Mouse (Mus musculus): ENCODE data around the gene Slc28a3. TPM values are rescaled to one million over a fixed set of nuclear protein-coding genes. Genes with fewer than 3 reads are reported as not detected.

The Slc28a3 gene
- polyA plus RNA-seq, 1 experiment from 2014 or later: not detected

- Histone ChIP-seq H3K4me1 (replicated peaks) (0 out of 2 replicates have a peak, but pooled peaks cover 4% of the 10 kb centered on the region), H3K4me3 (no peak overlapping the region), H3K36me3 (no peaks in the 10 kb centered on the region), H3K27ac (no peak overlapping the region), H3K27me3 (ENCODE audit: insufficient read depth, poor library complexity, severe bottlenecking) (no peaks in the 10 kb centered on the region), H3K9me3 (no peaks in the 10 kb centered on the region)
- WGBS: 70% methylated on average over 5 of the region's 5 CpGs
- DNase-seq (ENCODE audit: low spot score): no peak
Measured at GRCm38 (mm10) chr13:58555561-58555960, 55.1 kb downstream of the Slc28a3 start.

- no peak for DNase-seq (ENCODE audit: low spot score)
- 73% methylated on average over 4 of the region's 4 CpGs for WGBS
Measured at GRCm38 (mm10) chr13:58551924-58552323, 58.8 kb downstream of the Slc28a3 start.

GRCm38 (mm10) chr13:58547570-58547969, 63.1 kb downstream of the Slc28a3 start:
- Histone ChIP-seq H3K9me3 (no peaks in the 10 kb centered on the region), H3K4me1 (replicated peaks) (peaks cover 32% of the 10 kb centered on the region), H3K27ac (no peak overlapping the region), H3K36me3 (no peaks in the 10 kb centered on the region), H3K27me3 (ENCODE audit: insufficient read depth, poor library complexity, severe bottlenecking) (peaks cover 4% of the 10 kb centered on the region; the same call in 1 of the 2 replicates), H3K4me3 (no peak overlapping the region)
- 31% methylated on average over 7 of the region's 7 CpGs for WGBS
- peak; percentile 32 for DNase-seq (ENCODE audit: low spot score)

More at GRCm38 (mm10) chr13:58551924-58552323, 58.8 kb downstream of the Slc28a3 start:
- Histone ChIP-seq H3K4me1 (replicated peaks) (peaks cover 16% of the 10 kb centered on the region), H3K36me3 (no peaks in the 10 kb centered on the region), H3K27ac (no peak overlapping the region), H3K9me3 (no peaks in the 10 kb centered on the region), H3K27me3 (ENCODE audit: insufficient read depth, poor library complexity, severe bottlenecking) (no peaks in the 10 kb centered on the region), H3K4me3 (no peak overlapping the region)

GRCm38 (mm10) chr13:58543688-58544408, 66.8 kb downstream of the Slc28a3 start:
- Histone ChIP-seq H3K36me3 (no peaks in the 10 kb centered on the region), H3K4me1 (replicated peaks) (peaks cover 28% of the 10 kb centered on the region), H3K4me3 (no peak overlapping the region), H3K27ac (no peak overlapping the region), H3K9me3 (no peaks in the 10 kb centered on the region), H3K27me3 (ENCODE audit: insufficient read depth, poor library complexity, severe bottlenecking) (peaks cover 4% of the 10 kb centered on the region; the same call in 1 of the 2 replicates)
- peak; percentile 25 for DNase-seq (ENCODE audit: low spot score)
- 55% methylated on average over 12 of the region's 12 CpGs for WGBS

GRCm38 (mm10) chr13:58543066-58543465, 67.6 kb downstream of the Slc28a3 start:
- peak; percentile 86 for DNase-seq (ENCODE audit: low spot score)
- H3K4me1 ChIP-seq (replicated peaks): peaks cover 27% of the 10 kb centered on the region
- H3K9me3 ChIP-seq: no peaks in the 10 kb centered on the region
- H3K4me3 ChIP-seq: no peak overlapping the region
- H3K27me3 ChIP-seq (ENCODE audit: insufficient read depth, poor library complexity, severe bottlenecking): peaks cover 4% of the 10 kb centered on the region; the same call in 1 of the 2 replicates
- no peak overlapping the region for H3K27ac ChIP-seq
- no peaks in the 10 kb centered on the region for H3K36me3 ChIP-seq
- WGBS: 46% methylated on average over 7 of the region's 7 CpGs

- 87% methylated on average over 10 of the region's 10 CpGs for WGBS
- no peak for DNase-seq (ENCODE audit: low spot score)
- Histone ChIP-seq H3K27ac (no peak overlapping the region), H3K9me3 (no peaks in the 10 kb centered on the region), H3K36me3 (no peaks in the 10 kb centered on the region), H3K27me3 (ENCODE audit: insufficient read depth, poor library complexity, severe bottlenecking) (peaks cover 4% of the 10 kb centered on the region; the same call in 1 of the 2 replicates), H3K4me3 (no peak overlapping the region), H3K4me1 (replicated peaks) (peaks cover 22% of the 10 kb centered on the region)
Measured at GRCm38 (mm10) chr13:58542601-58543041, 68.1 kb downstream of the Slc28a3 start.

GRCm38 (mm10) chr13:58542167-58542566, 68.5 kb downstream of the Slc28a3 start:
- WGBS: 76% methylated on average over 8 of the region's 8 CpGs
- Histone ChIP-seq H3K36me3 (no peaks in the 10 kb centered on the region), H3K27me3 (ENCODE audit: insufficient read depth, poor library complexity, severe bottlenecking) (peaks cover 4% of the 10 kb centered on the region; the same call in 1 of the 2 replicates), H3K27ac (0 out of 2 replicates have a peak overlapping the region, but pooled peaks have one; percentile 16), H3K4me1 (replicated peaks) (peaks cover 18% of the 10 kb centered on the region), H3K9me3 (no peaks in the 10 kb centered on the region), H3K4me3 (no peak overlapping the region)
- no peak for DNase-seq (ENCODE audit: low spot score)

- 84% methylated on average over 4 of the region's 4 CpGs for WGBS
- H3K27me3 ChIP-seq (ENCODE audit: insufficient read depth, poor library complexity, severe bottlenecking): peaks cover 4% of the 10 kb centered on the region; the same call in 1 of the 2 replicates
- H3K4me3 ChIP-seq: no peak overlapping the region
Measured at GRCm38 (mm10) chr13:58541620-58542019, 69.1 kb downstream of the Slc28a3 start.

GRCm38 (mm10) chr13:58538966-58539365, 71.7 kb downstream of the Slc28a3 start:
- Histone ChIP-seq H3K36me3 (no peaks in the 10 kb centered on the region), H3K27me3 (ENCODE audit: insufficient read depth, poor library complexity, severe bottlenecking) (no peaks in the 10 kb centered on the region), H3K4me1 (replicated peaks) (peaks cover 10% of the 10 kb centered on the region), H3K4me3 (no peak overlapping the region), H3K27ac (no peak overlapping the region), H3K9me3 (no peaks in the 10 kb centered on the region)
- DNase-seq (ENCODE audit: low spot score): no peak
- WGBS: 78% methylated on average over 7 of the region's 7 CpGs

More at GRCm38 (mm10) chr13:58541620-58542019, 69.1 kb downstream of the Slc28a3 start:
- DNase-seq (ENCODE audit: low spot score): no peak
- no peaks in the 10 kb centered on the region for H3K9me3 ChIP-seq
- no peak overlapping the region for H3K27ac ChIP-seq
- no peaks in the 10 kb centered on the region for H3K36me3 ChIP-seq
- H3K4me1 ChIP-seq (replicated peaks): peaks cover 15% of the 10 kb centered on the region

GRCm38 (mm10) chr13:58538366-58538765, 72.3 kb downstream of the Slc28a3 start:
- Histone ChIP-seq H3K4me3 (no peak overlapping the region), H3K4me1 (replicated peaks) (peaks cover 4% of the 10 kb centered on the region), H3K27me3 (ENCODE audit: insufficient read depth, poor library complexity, severe bottlenecking) (no peaks in the 10 kb centered on the region), H3K36me3 (no peaks in the 10 kb centered on the region), H3K27ac (no peak overlapping the region), H3K9me3 (no peaks in the 10 kb centered on the region)
- no peak for DNase-seq (ENCODE audit: low spot score)
- WGBS: 68% methylated on average over 4 of the region's 4 CpGs

- H3K4me1 ChIP-seq (replicated peaks): no peaks in the 10 kb centered on the region
- H3K9me3 ChIP-seq: no peaks in the 10 kb centered on the region
- H3K36me3 ChIP-seq: no peaks in the 10 kb centered on the region
- WGBS: 78% methylated on average over 6 of the region's 6 CpGs
- no peaks in the 10 kb centered on the region for H3K27me3 ChIP-seq (ENCODE audit: insufficient read depth, poor library complexity, severe bottlenecking)
- H3K27ac ChIP-seq: no peak overlapping the region
- DNase-seq (ENCODE audit: low spot score): no peak
- no peak overlapping the region for H3K4me3 ChIP-seq
Measured at GRCm38 (mm10) chr13:58537916-58538233, 72.8 kb downstream of the Slc28a3 start.

GRCm38 (mm10) chr13:58537232-58537915, 73.3 kb downstream of the Slc28a3 start:
- 91% methylated on average over 6 of the region's 6 CpGs for WGBS
- Histone ChIP-seq H3K4me3 (no peak overlapping the region), H3K4me1 (replicated peaks) (no peaks in the 10 kb centered on the region), H3K27me3 (ENCODE audit: insufficient read depth, poor library complexity, severe bottlenecking) (no peaks in the 10 kb centered on the region), H3K36me3 (no peaks in the 10 kb centered on the region), H3K9me3 (no peaks in the 10 kb centered on the region), H3K27ac (no peak overlapping the region)
- no peak for DNase-seq (ENCODE audit: low spot score)
